Mouse (Mus musculus) lung, embryonic 14.5 days (tissue): Measurements from ENCODE around the gene Serpinf2. TPM values are rescaled to one million over a fixed set of nuclear protein-coding genes. Genes with fewer than 3 reads are reported as not detected.
A peak's percentile ranks its signal among the peaks of the same experiment; 100 is the strongest.

ENCODE experiments used
- ATAC-seq: fragments of 200-750 bp; cut with Nextera tagmentation; 2 replicates; pipeline ENCODE4 v1.8.0; 2017; ENCODE audit warnings: mild to moderate bottlenecking, moderate TSS enrichment, moderate library complexity; ENCODE audit not compliant: insufficient read depth
- DNase-seq: peaks from one replicate; pipeline ENCODE4 v3.0.0-alpha.2; 2015
- H3K27ac ChIP-seq: fragments of 300-500 bp; sonication (generic); 2 replicates; pipeline ENCODE4 v1.5.1; 2014; ENCODE audit warnings: low read depth, mild to moderate bottlenecking, moderate library complexity
- H3K27me3 ChIP-seq: fragments of 300-500 bp; sonication (generic); 2 replicates; pipeline ENCODE4 v1.6.1; 2014; ENCODE audit warnings: low read length, control low read depth; ENCODE audit not compliant: insufficient read depth
- H3K36me3 ChIP-seq: fragments of 300-500 bp; sonication (generic); 2 replicates; pipeline ENCODE4 v1.6.1; 2014; ENCODE audit warnings: control low read depth; ENCODE audit not compliant: insufficient read depth
- H3K4me1 ChIP-seq: fragments of 300-500 bp; sonication (generic); 2 replicates; pipeline ENCODE4 v1.6.1; 2014; ENCODE audit warnings: antibody characterized with exemption, control low read depth; ENCODE audit not compliant: insufficient read depth
- H3K4me2 ChIP-seq: fragments of 300-500 bp; sonication (generic); 2 replicates; pipeline ENCODE4 v1.6.1; 2014; ENCODE audit warnings: mild to moderate bottlenecking
- H3K4me3 ChIP-seq: fragments of 300-500 bp; sonication (generic); 2 replicates; pipeline ENCODE4 v1.5.1; 2014; ENCODE audit warnings: low read depth, low read length
- H3K9ac ChIP-seq: fragments of 300-500 bp; sonication (generic); 2 replicates; pipeline ENCODE4 v1.6.1; 2014
- H3K9me3 ChIP-seq: fragments of 300-500 bp; sonication (generic); 2 replicates; pipeline ENCODE4 v1.6.1; 2016; ENCODE audit warnings: low read depth, low read length, control low read depth
- CTCF ChIP-seq: IDR thresholded peaks from 2 replicates; pipeline ENCODE4 v1.5.1; 2016; ENCODE audit warnings: antibody characterized with exemption, low read depth
- WGBS: fragments of 180-500 bp; shearing (Covaris S2); extraction: QIAGEN DNeasy Blood & Tissue Kit; methylation state at CpG from one replicate; pipeline ENCODE4 v1.1.7; 2014; 5-methylcytosine and 5-hydroxymethylcytosine counted together
- polyA plus RNA-seq: library from polyadenylated mRNA; unstranded; fragments of >200 nt; fragmentation: Nextera tagmentation; extraction: Ambion mirVana; gene quantifications from 2 replicates; pipeline ENCODE4 v1.2.1, GENCODE M21; 2014

The Serpinf2 gene
- polyA plus RNA-seq, 1 experiment from 2014 or later, result 0.24 TPM

DNA sequence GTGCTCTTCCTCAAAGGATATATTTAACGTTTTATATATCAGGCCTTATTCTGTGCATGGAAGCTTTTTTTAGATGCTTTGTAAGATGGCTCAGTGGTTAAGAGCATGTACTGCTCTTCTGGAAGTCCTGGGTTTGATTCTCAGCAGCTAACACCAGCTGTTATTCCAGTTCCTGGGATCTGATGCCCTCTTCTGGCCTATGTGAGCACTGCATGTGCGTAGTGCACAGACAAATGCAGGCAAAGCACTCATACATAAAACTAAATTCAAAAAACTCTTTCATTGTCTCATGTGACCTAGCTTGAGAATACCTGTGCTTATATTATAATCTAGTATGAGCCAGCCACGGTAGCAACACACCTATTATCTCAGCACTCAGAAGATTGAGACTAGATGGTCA lies 32.5 kb downstream of the Serpinf2 start:
- Histone ChIP-seq H3K4me2 (no peak overlapping the region), H3K4me1 (no peaks in the 10 kb centered on the region), H3K4me3 (no peak overlapping the region), H3K9me3 (no peaks in the 10 kb centered on the region), H3K36me3 (peaks cover 5% of the 10 kb centered on the region; the same call in 1 of the 2 replicates), H3K27ac (no peak overlapping the region), H3K9ac (no peak overlapping the region), H3K27me3 (no peaks in the 10 kb centered on the region)
- TF ChIP-seq CTCF, result peak; percentile 76
- DNase-seq (peak; percentile 66), ATAC-seq (no peak)
- 41% methylated on average over 3 of the region's 3 CpGs for WGBS

- no peak for ATAC-seq
- no peaks in the 10 kb centered on the region for H3K4me1 ChIP-seq
- H3K27me3 ChIP-seq, result no peaks in the 10 kb centered on the region
- TF ChIP-seq CTCF, result no peak
- no peak overlapping the region for H3K27ac ChIP-seq
- no peak for DNase-seq
- no peaks in the 10 kb centered on the region for H3K9me3 ChIP-seq
- 72% methylated on average over 4 of the region's 4 CpGs for WGBS
- H3K4me2 ChIP-seq, result no peak overlapping the region
- peaks cover 5% of the 10 kb centered on the region; the same call in 1 of the 2 replicates for H3K36me3 ChIP-seq
- no peak overlapping the region for H3K9ac ChIP-seq
- no peak overlapping the region for H3K4me3 ChIP-seq
Measured at GRCm38 (mm10) chr11:75406104-75406503, 33.3 kb downstream of the Serpinf2 start.

GRCm38 (mm10) chr11:75404801-75405200 lies 34.6 kb downstream of the Serpinf2 start:
- ATAC-seq, result no peak
- Histone ChIP-seq H3K4me1 (no peaks in the 10 kb centered on the region), H3K36me3 (peaks cover 8% of the 10 kb centered on the region; the same call in 1 of the 2 replicates), H3K4me3 (no peak overlapping the region), H3K9me3 (no peaks in the 10 kb centered on the region), H3K9ac (no peak overlapping the region), H3K27me3 (no peaks in the 10 kb centered on the region), H3K4me2 (no peak overlapping the region), H3K27ac (no peak overlapping the region)
- TF ChIP-seq CTCF, result no peak
- DNase-seq, result no peak
- 87% methylated on average over 6 of the region's 6 CpGs for WGBS

GRCm38 (mm10) chr11:75403301-75404052 lies 35.9 kb downstream of the Serpinf2 start:
- Histone ChIP-seq H3K9ac (peak overlapping the region; percentile 26), H3K27me3 (no peaks in the 10 kb centered on the region), H3K36me3 (0 out of 2 replicates have a peak, but pooled peaks cover 8% of the 10 kb centered on the region), H3K4me3 (no peak overlapping the region), H3K9me3 (no peaks in the 10 kb centered on the region), H3K27ac (peak overlapping the region; percentile 2; the same call in 1 of the 2 replicates), H3K4me2 (no peak overlapping the region), H3K4me1 (no peaks in the 10 kb centered on the region)
- DNase-seq, result peak; percentile 20
- no peak for TF ChIP-seq CTCF
- 63% methylated on average over 6 of the region's 6 CpGs for WGBS
- no peak for ATAC-seq

DNA sequence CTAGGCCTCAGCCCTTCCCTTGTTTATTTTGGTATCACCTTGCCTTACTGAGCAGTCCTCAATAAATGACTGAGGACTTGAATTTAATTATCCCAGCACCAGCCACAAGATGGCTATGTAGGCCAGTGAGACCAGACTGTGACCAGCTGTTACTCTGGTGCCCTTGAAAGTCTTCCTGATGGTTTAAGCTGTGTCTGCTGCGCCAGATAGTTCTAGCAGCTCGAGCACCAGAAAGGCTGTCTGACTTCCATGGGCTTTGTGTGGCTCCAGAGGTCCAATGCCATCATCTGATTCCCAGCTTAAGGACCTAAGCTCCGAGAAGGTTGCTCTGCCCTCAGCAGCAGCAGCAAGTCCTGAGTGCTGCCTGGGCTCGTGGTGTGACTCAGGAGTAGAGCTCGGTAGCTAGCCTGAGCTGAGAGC lies 37.1 kb downstream of the Serpinf2 start:
- 47% methylated on average over 5 of the region's 5 CpGs for WGBS
- peak; percentile 77 for TF ChIP-seq CTCF
- no peaks in the 10 kb centered on the region for H3K4me1 ChIP-seq
- no peaks in the 10 kb centered on the region for H3K27me3 ChIP-seq
- no peak overlapping the region for H3K9ac ChIP-seq
- no peak overlapping the region for H3K4me2 ChIP-seq
- peak; percentile 73 for ATAC-seq
- peak; percentile 84 for DNase-seq
- no peak overlapping the region for H3K4me3 ChIP-seq
- H3K9me3 ChIP-seq, result no peaks in the 10 kb centered on the region
- 0 out of 2 replicates have a peak overlapping the region, but pooled peaks have one; percentile 36 for H3K27ac ChIP-seq
- H3K36me3 ChIP-seq, result 0 out of 2 replicates have a peak, but pooled peaks cover 8% of the 10 kb centered on the region

GRCm38 (mm10) chr11:75400099-75400498 lies 39.3 kb downstream of the Serpinf2 start:
- Histone ChIP-seq H3K9me3 (no peaks in the 10 kb centered on the region), H3K27ac (no peak overlapping the region), H3K9ac (no peak overlapping the region), H3K4me1 (no peaks in the 10 kb centered on the region), H3K27me3 (no peaks in the 10 kb centered on the region), H3K36me3 (0 out of 2 replicates have a peak, but pooled peaks cover 8% of the 10 kb centered on the region), H3K4me3 (no peak overlapping the region), H3K4me2 (no peak overlapping the region)
- no peak for TF ChIP-seq CTCF
- DNase-seq (no peak), ATAC-seq (no peak)
- 70% methylated on average over 9 of the region's 9 CpGs for WGBS

- Histone ChIP-seq H3K27me3 (no peaks in the 10 kb centered on the region), H3K27ac (no peak overlapping the region), H3K9ac (no peak overlapping the region), H3K36me3 (0 out of 2 replicates have a peak, but pooled peaks cover 6% of the 10 kb centered on the region), H3K9me3 (no peaks in the 10 kb centered on the region), H3K4me1 (no peaks in the 10 kb centered on the region), H3K4me3 (no peak overlapping the region), H3K4me2 (no peak overlapping the region)
- ATAC-seq (no peak), DNase-seq (no peak)
- WGBS, result 83% methylated on average over 11 of the region's 11 CpGs
- no peak for TF ChIP-seq CTCF
Measured at GRCm38 (mm10) chr11:75399411-75399841, 40.0 kb downstream of the Serpinf2 start.
